Mouse (Mus musculus): Measurements from ENCODE around the gene Nudt14. TPM values are rescaled to one million over a fixed set of nuclear protein-coding genes. Genes with fewer than 3 reads are reported as not detected.
A peak's percentile ranks its signal among the peaks of the same experiment; 100 is the strongest.

Gene Nudt14
- polyA plus RNA-seq, 1 experiment = 59.6 TPM

- no peak for DNase-seq
- H3K4me1 ChIP-seq (replicated peaks; ENCODE audit: control insufficient read depth, insufficient read depth, low read length) = peaks cover 17% of the 10 kb centered on the region
- 96% methylated on average over 5 of the region's 5 CpGs for WGBS
- TF ChIP-seq CTCF (IDR thresholded peaks at IDR 0.05; ENCODE audit: borderline replicate concordance, control insufficient read depth, extremely low read depth, insufficient read depth, low read length, poor library complexity) (no peak), POLR2A (IDR thresholded peaks at IDR 0.05; ENCODE audit: control insufficient read depth, extremely low read depth, insufficient read depth, low read length, poor library complexity) (no peak)
- peaks cover 59% of the 10 kb centered on the region for H3K36me3 ChIP-seq (ENCODE audit: control insufficient read depth, insufficient read depth, low read length)
- no peak overlapping the region for H3K27ac ChIP-seq (ENCODE audit: control insufficient read depth, insufficient read depth, low read length)
- no peaks in the 10 kb centered on the region for H3K27me3 ChIP-seq (ENCODE audit: control insufficient read depth, insufficient read depth, low read length)
- H3K4me3 ChIP-seq (ENCODE audit: control insufficient read depth, insufficient read depth, low read length) = no peak overlapping the region
Observed at GRCm38 (mm10) chr12:112961872-112962271, 19.9 kb upstream of the Nudt14 start.

- H3K27ac ChIP-seq (ENCODE audit: control insufficient read depth, insufficient read depth, low read length) = no peak overlapping the region
- H3K36me3 ChIP-seq (ENCODE audit: control insufficient read depth, insufficient read depth, low read length) = peaks cover 59% of the 10 kb centered on the region
Observed at GRCm38 (mm10) chr12:112961428-112961827, 19.5 kb upstream of the Nudt14 start.

GRCm38 (mm10) chr12:112959421-112959820 lies 17.5 kb upstream of the Nudt14 start:
- TF ChIP-seq POLR2A (IDR thresholded peaks at IDR 0.05; ENCODE audit: control insufficient read depth, extremely low read depth, insufficient read depth, low read length, poor library complexity) (no peak), CTCF (IDR thresholded peaks at IDR 0.05; ENCODE audit: borderline replicate concordance, control insufficient read depth, extremely low read depth, insufficient read depth, low read length, poor library complexity) (no peak)
- Histone ChIP-seq H3K27me3 (ENCODE audit: control insufficient read depth, insufficient read depth, low read length) (no peaks in the 10 kb centered on the region), H3K27ac (ENCODE audit: control insufficient read depth, insufficient read depth, low read length) (peak overlapping the region; percentile 93), H3K36me3 (ENCODE audit: control insufficient read depth, insufficient read depth, low read length) (peaks cover 43% of the 10 kb centered on the region), H3K4me1 (replicated peaks; ENCODE audit: control insufficient read depth, insufficient read depth, low read length) (peaks cover 21% of the 10 kb centered on the region), H3K4me3 (ENCODE audit: control insufficient read depth, insufficient read depth, low read length) (0 out of 2 replicates have a peak overlapping the region, but pooled peaks have one; percentile 14)
- peak; percentile 56 for DNase-seq
- 53% methylated on average over 8 of the region's 8 CpGs for WGBS

More at GRCm38 (mm10) chr12:112961428-112961827, 19.5 kb upstream of the Nudt14 start:
- WGBS = 91% methylated on average over 7 of the region's 7 CpGs
- H3K4me3 ChIP-seq (ENCODE audit: control insufficient read depth, insufficient read depth, low read length) = no peak overlapping the region
- no peaks in the 10 kb centered on the region for H3K27me3 ChIP-seq (ENCODE audit: control insufficient read depth, insufficient read depth, low read length)
- peaks cover 19% of the 10 kb centered on the region for H3K4me1 ChIP-seq (replicated peaks; ENCODE audit: control insufficient read depth, insufficient read depth, low read length)
- DNase-seq = no peak
- no peak for TF ChIP-seq CTCF (IDR thresholded peaks at IDR 0.05; ENCODE audit: borderline replicate concordance, control insufficient read depth, extremely low read depth, insufficient read depth, low read length, poor library complexity)
- no peak for TF ChIP-seq POLR2A (IDR thresholded peaks at IDR 0.05; ENCODE audit: control insufficient read depth, extremely low read depth, insufficient read depth, low read length, poor library complexity)

- H3K27ac ChIP-seq (ENCODE audit: control insufficient read depth, insufficient read depth, low read length) = no peak overlapping the region
- H3K4me3 ChIP-seq (ENCODE audit: control insufficient read depth, insufficient read depth, low read length) = no peak overlapping the region
- peak; percentile 59 for DNase-seq
- peaks cover 32% of the 10 kb centered on the region for H3K36me3 ChIP-seq (ENCODE audit: control insufficient read depth, insufficient read depth, low read length)
- 59% methylated on average over 4 of the region's 4 CpGs for WGBS
- H3K4me1 ChIP-seq (replicated peaks; ENCODE audit: control insufficient read depth, insufficient read depth, low read length) = peaks cover 23% of the 10 kb centered on the region
- no peaks in the 10 kb centered on the region for H3K27me3 ChIP-seq (ENCODE audit: control insufficient read depth, insufficient read depth, low read length)
- TF ChIP-seq POLR2A (IDR thresholded peaks at IDR 0.05; ENCODE audit: control insufficient read depth, extremely low read depth, insufficient read depth, low read length, poor library complexity) = no peak
- TF ChIP-seq CTCF (IDR thresholded peaks at IDR 0.05; ENCODE audit: borderline replicate concordance, control insufficient read depth, extremely low read depth, insufficient read depth, low read length, poor library complexity) = peak; percentile 56; the same call in 1 of the 2 replicates
Observed at GRCm38 (mm10) chr12:112958303-112958702, 16.4 kb upstream of the Nudt14 start.

GRCm38 (mm10) chr12:112955800-112956199 lies 13.9 kb upstream of the Nudt14 start:
- Histone ChIP-seq H3K27me3 (ENCODE audit: control insufficient read depth, insufficient read depth, low read length) (no peaks in the 10 kb centered on the region), H3K36me3 (ENCODE audit: control insufficient read depth, insufficient read depth, low read length) (peaks cover 7% of the 10 kb centered on the region), H3K27ac (ENCODE audit: control insufficient read depth, insufficient read depth, low read length) (no peak overlapping the region), H3K4me3 (ENCODE audit: control insufficient read depth, insufficient read depth, low read length) (no peak overlapping the region), H3K4me1 (replicated peaks; ENCODE audit: control insufficient read depth, insufficient read depth, low read length) (peaks cover 35% of the 10 kb centered on the region)
- no peak for TF ChIP-seq POLR2A (IDR thresholded peaks at IDR 0.05; ENCODE audit: control insufficient read depth, extremely low read depth, insufficient read depth, low read length, poor library complexity)
- peak; percentile 69; the same call in 1 of the 2 replicates for TF ChIP-seq CTCF (IDR thresholded peaks at IDR 0.05; ENCODE audit: borderline replicate concordance, control insufficient read depth, extremely low read depth, insufficient read depth, low read length, poor library complexity)
- peak; percentile 77 for DNase-seq
- WGBS = 76% methylated on average over 4 of the region's 4 CpGs

GRCm38 (mm10) chr12:112952926-112953565 lies 11.1 kb upstream of the Nudt14 start:
- WGBS = 34% methylated on average over 3 of the region's 3 CpGs
- Histone ChIP-seq H3K4me3 (ENCODE audit: control insufficient read depth, insufficient read depth, low read length) (no peak overlapping the region), H3K4me1 (replicated peaks; ENCODE audit: control insufficient read depth, insufficient read depth, low read length) (peaks cover 29% of the 10 kb centered on the region), H3K27me3 (ENCODE audit: control insufficient read depth, insufficient read depth, low read length) (no peaks in the 10 kb centered on the region), H3K36me3 (ENCODE audit: control insufficient read depth, insufficient read depth, low read length) (no peaks in the 10 kb centered on the region), H3K27ac (ENCODE audit: control insufficient read depth, insufficient read depth, low read length) (no peak overlapping the region)
- no peak for DNase-seq
- TF ChIP-seq CTCF (IDR thresholded peaks at IDR 0.05; ENCODE audit: borderline replicate concordance, control insufficient read depth, extremely low read depth, insufficient read depth, low read length, poor library complexity) (no peak), POLR2A (IDR thresholded peaks at IDR 0.05; ENCODE audit: control insufficient read depth, extremely low read depth, insufficient read depth, low read length, poor library complexity) (no peak)
